19 mouse cellular contexts compared by ENCODE assay signal in genomic region chr16:43383149-43383740, GRCm38 (mm10).
"Had no signal": no experiment of that assay in that cellular context is flagged by ENCODE, and none has a peak within 500 bp of the region (broad histone marks: within the 10 kb centered on the region; RNA-seq: fewer than 3 reads in every experiment).

No protein-coding gene starts in this region.

- ATAC-seq: liver, postnatal 0 days; midbrain, embryonic 16.5 days had no signal

- H3K27me3 ChIP-seq: limb, embryonic 12.5 days; liver, embryonic 13.5 days; lung, embryonic 15.5 days; megakaryocyte, embryonic 14.5 days; midbrain, embryonic 12.5 days; neural tube, embryonic 15.5 days; stomach, embryonic 15.5 days had no signal

- H3K9me3 ChIP-seq: limb, embryonic 12.5 days; liver, embryonic 13.5 days; lung, embryonic 15.5 days; megakaryocyte, embryonic 14.5 days; midbrain, embryonic 12.5 days; neural tube, embryonic 15.5 days; stomach, embryonic 15.5 days had no signal

- H3K36me3 ChIP-seq: limb, embryonic 12.5 days; liver, embryonic 13.5 days; lung, embryonic 15.5 days; midbrain, embryonic 12.5 days; neural tube, embryonic 15.5 days; stomach, embryonic 15.5 days had no signal

- H3K4me2 ChIP-seq: limb, embryonic 12.5 days; liver, embryonic 13.5 days; lung, embryonic 15.5 days; midbrain, embryonic 12.5 days; neural tube, embryonic 15.5 days; stomach, embryonic 15.5 days had no signal

- H3K9ac ChIP-seq: limb, embryonic 12.5 days; liver, embryonic 13.5 days; liver, postnatal 0 days; lung, embryonic 15.5 days; midbrain, embryonic 12.5 days; neural tube, embryonic 15.5 days; stomach, embryonic 15.5 days had no signal

- DNase-seq: kidney, postnatal 10 days; kidney, postnatal 4 days; liver; liver, embryonic 13.5 days; liver, postnatal 0 days; lung, postnatal 14 days; retina, postnatal 1 day; right cerebral cortex, postnatal 4 days; thymus, adult 2 months; thymus, postnatal 25 days had no signal

- H3K4me1 ChIP-seq: limb, embryonic 12.5 days; liver, embryonic 13.5 days; lung, embryonic 15.5 days; neural tube, embryonic 15.5 days; stomach, embryonic 15.5 days had no signal

- H3K27ac ChIP-seq: layer of hippocampus, adult 2 months; limb, embryonic 12.5 days; liver, embryonic 13.5 days; lung, embryonic 15.5 days; macrophage; midbrain, embryonic 12.5 days; neural tube, embryonic 15.5 days; stomach, embryonic 15.5 days had no signal

- H3K4me3 ChIP-seq: layer of hippocampus, adult 2 months; limb, embryonic 12.5 days; liver, embryonic 13.5 days; lung, embryonic 15.5 days; megakaryocyte, embryonic 14.5 days; midbrain, embryonic 12.5 days; neural tube, embryonic 15.5 days; stomach, embryonic 15.5 days had no signal
